Mouse (Mus musculus) lung, postnatal 0 days (tissue): ENCODE data around the gene Bckdha.
A peak's percentile ranks its signal among the peaks of the same experiment; 100 is the strongest.

Source experiments
- CTCF ChIP-seq: IDR thresholded peaks from 2 replicates; pipeline ENCODE4 v1.5.1; 2016; ENCODE audit warnings: antibody characterized with exemption, mild to moderate bottlenecking
- EP300 ChIP-seq: IDR thresholded peaks from 2 replicates; pipeline ENCODE4 v1.6.1; 2016; ENCODE audit warnings: antibody characterized with exemption, mild to moderate bottlenecking, control low read depth

DNA sequence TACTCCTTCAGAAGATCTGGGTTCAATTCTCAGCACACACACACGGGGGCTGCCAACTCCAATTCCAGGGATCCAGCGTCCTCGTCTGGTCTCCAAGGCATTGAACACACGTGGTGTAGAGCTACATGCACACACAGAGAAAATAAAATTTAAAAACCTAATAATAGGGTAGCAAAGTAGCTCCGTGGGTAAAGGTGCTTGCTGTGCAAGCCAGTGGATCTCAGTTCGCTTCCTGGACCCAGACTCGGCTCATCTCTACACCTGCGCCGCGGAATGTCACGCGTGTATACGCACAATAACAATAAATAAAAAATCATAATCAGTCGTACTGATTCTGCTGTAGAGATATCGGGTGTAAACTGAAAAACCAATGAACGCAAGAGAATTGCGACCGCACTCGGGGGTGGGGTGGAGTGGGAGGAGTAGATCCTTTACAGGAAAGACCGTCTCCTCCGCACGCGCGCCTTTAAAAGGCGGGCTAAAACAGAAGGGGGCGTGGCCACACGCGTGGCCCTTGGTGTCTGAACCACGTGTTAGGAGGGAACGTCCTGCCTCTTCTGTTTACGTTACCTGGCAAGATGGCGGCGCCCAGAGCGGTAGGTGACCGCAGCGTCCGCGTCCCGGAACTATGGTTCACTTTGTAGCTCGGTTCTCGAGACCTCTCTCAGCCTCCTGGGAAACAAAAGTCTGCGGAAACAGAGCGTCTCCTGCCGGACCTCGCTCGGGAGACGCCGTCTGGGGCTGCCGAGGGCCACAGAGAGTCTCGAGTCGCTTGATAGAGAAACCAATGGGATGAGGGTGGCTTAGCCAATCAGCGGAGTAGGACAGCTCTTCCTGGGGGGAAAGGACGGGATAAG, 39.7 kb downstream of the Bckdha start, which contains the start of gene Dmac2:
- TF ChIP-seq CTCF = 0 out of 2 replicates have a peak, but pooled peaks have one; percentile 9
- no peak for TF ChIP-seq EP300
